Mouse (Mus musculus) heart, embryonic 11.5 days (tissue): ENCODE data around the gene Dlat. TPM values are rescaled to one million over a fixed set of nuclear protein-coding genes. Genes with fewer than 3 reads are reported as not detected.

Experiments used
- ATAC-seq: fragments of 200-750 bp; cut with Nextera tagmentation; replicated peaks from 2 replicates; pipeline ENCODE4 v1.8.0; 2017; ENCODE audit warnings: moderate library complexity; ENCODE audit not compliant: insufficient number of reproducible peaks, low FRiP score, low TSS enrichment
- H3K27ac ChIP-seq: fragments of 300-500 bp; sonication (generic); 2 replicates; pipeline ENCODE4 v1.5.1; 2014; ENCODE audit warnings: mild to moderate bottlenecking, low read depth, low read length
- H3K27me3 ChIP-seq: fragments of 300-500 bp; sonication (generic); 2 replicates; pipeline ENCODE4 v1.6.1; 2014; ENCODE audit warnings: mild to moderate bottlenecking, low read length, mixed read lengths; ENCODE audit not compliant: control insufficient read depth, insufficient read depth
- H3K36me3 ChIP-seq: fragments of 300-500 bp; sonication (generic); 2 replicates; pipeline ENCODE4 v1.6.1; 2014; ENCODE audit warnings: mild to moderate bottlenecking, low read length, moderate library complexity, mixed read lengths; ENCODE audit not compliant: control insufficient read depth, insufficient read depth
- H3K4me1 ChIP-seq: fragments of 300-500 bp; sonication (generic); 2 replicates; pipeline ENCODE4 v1.6.1; 2014; ENCODE audit warnings: low read length; ENCODE audit not compliant: control insufficient read depth, insufficient read depth
- H3K4me2 ChIP-seq: fragments of 300-500 bp; sonication (generic); 2 replicates; pipeline ENCODE4 v1.6.1; 2014; ENCODE audit warnings: mild to moderate bottlenecking, moderate library complexity
- H3K4me3 ChIP-seq: fragments of 300-500 bp; sonication (generic); 2 replicates; pipeline ENCODE4 v1.5.1; 2014; ENCODE audit warnings: low read depth, low read length
- H3K9ac ChIP-seq: fragments of 300-500 bp; sonication (generic); 2 replicates; pipeline ENCODE4 v1.6.1; 2014; ENCODE audit warnings: mild to moderate bottlenecking, low read depth, low read length, moderate library complexity
- H3K9me3 ChIP-seq: fragments of 300-500 bp; sonication (generic); replicated peaks from 2 replicates; pipeline ENCODE4 v1.6.1; 2016; ENCODE audit warnings: low read length; ENCODE audit not compliant: control insufficient read depth
- WGBS: fragments of 180-500 bp; shearing (Covaris S2); extraction: QIAGEN DNeasy Blood & Tissue Kit; methylation state at CpG from one replicate; pipeline ENCODE4 v1.1.7; 2014; ENCODE audit not compliant: insufficient replicate concordance; 5-methylcytosine and 5-hydroxymethylcytosine counted together
- polyA plus RNA-seq: library from polyadenylated mRNA; unstranded; fragments of >200 nt; fragmentation: Nextera tagmentation; extraction: Ambion mirVana; gene quantifications from 2 replicates; pipeline ENCODE4 v1.2.1, GENCODE M21; 2014

Gene Dlat
- polyA plus RNA-seq, 1 experiment from 2014 or later = 122 TPM

- H3K27me3 ChIP-seq = no peaks in the 10 kb centered on the region
- WGBS = 81% methylated on average over 9 of the region's 9 CpGs
- H3K4me2 ChIP-seq = no peak overlapping the region
- no peak for ATAC-seq
- peaks cover 20% of the 10 kb centered on the region for H3K36me3 ChIP-seq
- H3K4me1 ChIP-seq = no peaks in the 10 kb centered on the region
- no peak overlapping the region for H3K4me3 ChIP-seq
- H3K9ac ChIP-seq = no peak overlapping the region
- H3K9me3 ChIP-seq = no peaks in the 10 kb centered on the region
- no peak overlapping the region for H3K27ac ChIP-seq
These were observed 66.6 kb downstream of the Dlat start for GRCm38 (mm10) chr9:50592955-50593354.

GRCm38 (mm10) chr9:50590856-50591518 is 68.6 kb downstream of the Dlat start:
- ATAC-seq = no peak
- no peak overlapping the region for H3K27ac ChIP-seq

GRCm38 (mm10) chr9:50586955-50587354 is 72.6 kb downstream of the Dlat start:
- Histone ChIP-seq H3K9ac (no peak overlapping the region), H3K27me3 (no peaks in the 10 kb centered on the region), H3K4me1 (no peaks in the 10 kb centered on the region), H3K36me3 (no peaks in the 10 kb centered on the region), H3K4me3 (no peak overlapping the region), H3K9me3 (no peaks in the 10 kb centered on the region), H3K27ac (no peak overlapping the region), H3K4me2 (no peak overlapping the region)
- 68% methylated on average over 4 of the region's 4 CpGs for WGBS
- ATAC-seq = no peak

More at GRCm38 (mm10) chr9:50590856-50591518, 68.6 kb downstream of the Dlat start:
- H3K4me2 ChIP-seq = no peak overlapping the region
- H3K36me3 ChIP-seq = peaks cover 4% of the 10 kb centered on the region; the same call in 1 of the 2 replicates
- no peak overlapping the region for H3K9ac ChIP-seq
- no peaks in the 10 kb centered on the region for H3K9me3 ChIP-seq
- no peaks in the 10 kb centered on the region for H3K27me3 ChIP-seq
- 72% methylated on average over 10 of the region's 10 CpGs for WGBS
- no peaks in the 10 kb centered on the region for H3K4me1 ChIP-seq
- H3K4me3 ChIP-seq = no peak overlapping the region

GRCm38 (mm10) chr9:50585145-50585818 is 74.3 kb downstream of the Dlat start:
- no peaks in the 10 kb centered on the region for H3K36me3 ChIP-seq
- H3K4me1 ChIP-seq = no peaks in the 10 kb centered on the region
- WGBS = 77% methylated on average over 6 of the region's 6 CpGs
- no peak for ATAC-seq
- no peak overlapping the region for H3K4me3 ChIP-seq
- no peaks in the 10 kb centered on the region for H3K9me3 ChIP-seq
- no peaks in the 10 kb centered on the region for H3K27me3 ChIP-seq
- no peak overlapping the region for H3K27ac ChIP-seq
- no peak overlapping the region for H3K4me2 ChIP-seq
- H3K9ac ChIP-seq = no peak overlapping the region

Other genes with a start within 250 kb of the Dlat start
- 0.23 and 1.0 TPM in 2 replicates for gene Plet1, start 165.3 kb downstream of the Dlat start, polyA plus RNA-seq
- gene Pts, start 131.1 kb downstream of the Dlat start, polyA plus RNA-seq = 83.3 and 87.9 TPM in 2 replicates
- gene Il18, start 105.0 kb downstream of the Dlat start, polyA plus RNA-seq = 5.5 and 5.8 TPM in 2 replicates
- 0.10 and 0.20 TPM in 2 replicates for gene Bco2, start 104.6 kb downstream of the Dlat start, polyA plus RNA-seq
- gene Tex12, start 98.5 kb downstream of the Dlat start, polyA plus RNA-seq = not detected in 2 replicates
- 572 and 623 TPM in 2 replicates for gene Sdhd, start 56.0 kb downstream of the Dlat start, polyA plus RNA-seq
- gene Timm8b, start 55.9 kb downstream of the Dlat start, polyA plus RNA-seq = 292 and 318 TPM in 2 replicates
- gene Pih1d2, start 42.5 kb downstream of the Dlat start, polyA plus RNA-seq = 1.8 and 3.1 TPM in 2 replicates
- 20.2 and 21.3 TPM in 2 replicates for gene Nkapd1, start 42.3 kb downstream of the Dlat start, polyA plus RNA-seq
- 7.3 and 7.5 TPM in 2 replicates for gene Dixdc1, start 79.7 kb upstream of the Dlat start, polyA plus RNA-seq
- gene 2310030G06Rik, start 86.8 kb upstream of the Dlat start, polyA plus RNA-seq = 7.7 and 9.4 TPM in 2 replicates
- gene Cryab, start 91.5 kb upstream of the Dlat start, polyA plus RNA-seq = 841 and 878 TPM in 2 replicates
- 319 and 338 TPM in 2 replicates for gene Hspb2, start 92.6 kb upstream of the Dlat start, polyA plus RNA-seq
- gene Fdxacb1, start 108.5 kb upstream of the Dlat start, polyA plus RNA-seq = 9.8 and 9.9 TPM in 2 replicates
- 34.2 and 37.3 TPM in 2 replicates for gene Alg9, start 115.2 kb upstream of the Dlat start, polyA plus RNA-seq
- 22.2 and 22.9 TPM in 2 replicates for gene 1110032A03Rik, start 115.7 kb upstream of the Dlat start, polyA plus RNA-seq
- 63.1 and 66.9 TPM in 2 replicates for gene Ppp2r1b, start 185.5 kb upstream of the Dlat start, polyA plus RNA-seq